Mouse (Mus musculus) brain, embryonic 14.5 days (tissue): ENCODE measurements around the gene Plch1. TPM values are rescaled to one million over a fixed set of nuclear protein-coding genes. Genes with fewer than 3 reads are reported as not detected.

ENCODE experiments used
- DNase-seq: peaks from one replicate; pipeline ENCODE4 v3.0.0-alpha.2; 2011; ENCODE audit warnings: low read depth
- CTCF ChIP-seq: fragments of 200-500 bp; IDR thresholded peaks from 2 replicates; pipeline ENCODE4 v1.5.1; 2012; ENCODE audit warnings: inconsistent platforms, mild to moderate bottlenecking, moderate library complexity, borderline replicate concordance; ENCODE audit not compliant: insufficient read depth, insufficient read length; ENCODE audit errors: extremely low read depth
- POLR2A ChIP-seq: fragments of 200-500 bp; IDR thresholded peaks from 2 replicates; pipeline ENCODE4 v1.6.1; 2012; ENCODE audit warnings: mild to moderate bottlenecking, inconsistent platforms, borderline replicate concordance; ENCODE audit not compliant: poor library complexity, insufficient read depth, insufficient read length, severe bottlenecking; ENCODE audit errors: extremely low read depth
- polyA plus RNA-seq: library from polyadenylated mRNA; depleted of rRNA; stranded (reverse); fragments of >200 nt; gene quantifications from 2 replicates; pipeline ENCODE4 v1.2.3, GENCODE M21; 2012; rRNA removed

The Plch1 gene
- 17.2 and 20.9 TPM in 2 replicates for polyA plus RNA-seq

DNA sequence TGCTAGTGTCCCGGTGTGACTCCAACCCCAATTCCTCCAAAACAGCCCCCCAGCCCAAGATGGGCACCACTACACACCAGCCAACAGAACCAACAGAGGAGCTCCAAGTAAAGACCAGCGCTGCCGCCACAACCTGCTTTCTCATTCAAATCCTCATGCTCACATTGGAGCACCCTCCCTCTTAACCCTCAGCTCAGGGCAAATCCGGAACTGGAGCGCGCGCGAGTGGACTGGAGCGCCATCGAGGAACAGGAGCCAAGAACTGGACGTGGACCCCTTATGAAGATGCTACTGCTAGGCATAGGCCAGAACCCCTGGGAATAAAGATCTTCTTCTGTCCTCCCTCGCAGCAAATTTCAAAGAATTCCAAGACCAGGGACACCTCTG is at the start of gene Plch1:
Gene Plch1, minus strand, starts transcription at position 164 of the 387 bp plus-strand sequence.
- TF ChIP-seq POLR2A (peak; percentile 15; the same call in 1 of the 2 replicates), CTCF (no peak)
- DNase-seq: peak; percentile 95

DNA sequence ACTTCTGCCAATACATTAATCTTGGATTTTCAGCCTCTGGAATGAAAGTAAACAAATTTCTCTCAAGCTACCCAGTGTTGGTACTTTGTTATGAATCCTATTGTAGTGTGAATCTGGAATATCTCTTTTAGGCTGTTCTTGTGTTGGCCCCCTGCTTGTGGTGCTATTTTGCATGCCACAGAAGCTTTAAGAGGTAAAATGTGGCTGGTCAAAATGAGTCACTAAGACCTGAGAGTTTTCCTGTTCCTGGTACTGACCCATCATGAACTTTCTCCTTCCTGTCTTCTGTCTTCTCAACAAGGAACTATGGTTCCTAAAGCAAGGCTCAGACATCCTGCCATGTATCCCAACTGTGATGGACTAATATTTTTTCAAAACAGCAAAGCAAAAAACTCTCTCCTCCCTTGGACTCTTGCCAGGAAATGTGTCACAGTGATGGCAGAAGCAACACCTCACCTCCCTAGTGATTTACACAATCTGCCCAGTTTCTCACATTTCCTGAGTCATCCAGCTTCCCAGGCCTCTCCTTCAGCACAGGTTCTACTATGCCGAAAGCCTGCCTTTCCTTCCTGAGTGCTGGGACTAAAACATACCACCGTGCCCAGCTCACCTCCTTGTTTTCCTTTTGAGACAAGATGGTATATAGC is 42.1 kb upstream of the Plch1 start:
- TF ChIP-seq CTCF (no peak), POLR2A (no peak)
- peak; percentile 66 for DNase-seq

DNA sequence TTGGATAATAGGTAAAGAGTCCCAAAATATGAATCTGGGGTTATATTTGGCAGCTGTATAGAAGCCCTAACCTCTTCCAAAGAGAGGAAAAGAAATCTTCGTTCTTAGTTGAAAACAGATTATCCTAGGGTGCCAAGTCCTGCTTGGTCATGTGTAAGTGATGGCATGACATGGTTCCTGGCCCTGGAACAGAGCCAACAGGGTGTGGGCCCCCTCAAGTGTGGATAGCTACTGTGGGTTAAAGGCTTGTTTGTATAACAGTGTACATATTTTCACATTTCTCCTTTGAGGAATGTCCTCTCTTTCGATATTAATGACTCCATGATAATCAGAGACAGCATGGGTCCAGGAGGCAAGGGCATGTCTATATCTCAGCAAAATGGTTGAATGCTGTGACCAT is 39.7 kb upstream of the Plch1 start:
- no peak for TF ChIP-seq CTCF
- TF ChIP-seq POLR2A: no peak
- no peak for DNase-seq

DNA sequence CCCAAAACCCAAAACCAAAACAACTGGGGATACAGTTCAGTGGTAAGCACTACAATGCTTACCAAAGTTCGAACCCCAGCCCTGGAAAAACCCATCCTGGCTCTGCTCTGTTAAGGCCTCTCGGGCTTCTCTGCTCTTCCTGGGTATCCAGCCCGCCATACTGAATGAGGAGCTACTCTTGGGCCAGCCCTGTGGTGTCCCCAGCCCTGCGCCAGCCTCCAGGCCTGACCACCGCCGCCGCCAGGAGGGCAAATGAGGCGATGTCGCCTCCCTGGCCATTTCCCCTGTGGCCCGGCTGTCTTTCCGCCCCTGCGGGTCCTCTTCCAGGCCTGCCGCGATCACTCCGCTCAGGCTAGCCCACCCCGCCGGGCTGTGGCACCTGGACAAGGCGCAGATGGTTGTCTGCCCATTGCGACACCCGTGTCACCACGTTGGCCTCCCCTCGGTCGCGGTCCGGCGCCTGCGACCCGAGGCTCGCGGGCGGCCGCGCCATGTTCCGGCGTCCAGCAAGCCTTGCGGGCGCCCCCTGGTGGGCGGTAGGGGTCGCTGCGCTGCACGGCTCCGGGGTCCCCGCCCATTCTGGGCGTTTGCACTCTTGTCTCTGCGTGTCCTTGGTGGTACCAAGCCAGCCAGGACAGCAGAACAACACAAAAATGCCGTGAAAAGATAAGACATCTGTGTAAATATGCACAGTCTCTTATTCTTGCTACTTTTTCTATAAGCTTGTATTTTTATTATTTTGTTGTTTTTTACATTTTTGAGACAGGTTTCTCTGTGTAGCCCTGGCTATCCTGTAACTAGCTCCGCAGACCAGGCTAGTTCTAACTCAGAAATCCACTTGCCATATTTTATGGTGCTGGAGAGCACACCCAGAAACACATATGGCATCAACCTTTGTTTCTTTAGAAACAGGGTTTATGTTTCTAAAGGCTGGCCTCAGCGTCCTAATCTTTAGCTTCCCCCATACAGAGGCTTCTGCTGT is 29.9 kb upstream of the Plch1 start, which contains the start of gene E130311K13Rik:
Gene E130311K13Rik, minus strand, starts transcription at position 595 of the 982 bp plus-strand sequence.
- peak; percentile 91 for DNase-seq
- TF ChIP-seq CTCF: peak; percentile 91
- peak; percentile 78 for TF ChIP-seq POLR2A

DNA sequence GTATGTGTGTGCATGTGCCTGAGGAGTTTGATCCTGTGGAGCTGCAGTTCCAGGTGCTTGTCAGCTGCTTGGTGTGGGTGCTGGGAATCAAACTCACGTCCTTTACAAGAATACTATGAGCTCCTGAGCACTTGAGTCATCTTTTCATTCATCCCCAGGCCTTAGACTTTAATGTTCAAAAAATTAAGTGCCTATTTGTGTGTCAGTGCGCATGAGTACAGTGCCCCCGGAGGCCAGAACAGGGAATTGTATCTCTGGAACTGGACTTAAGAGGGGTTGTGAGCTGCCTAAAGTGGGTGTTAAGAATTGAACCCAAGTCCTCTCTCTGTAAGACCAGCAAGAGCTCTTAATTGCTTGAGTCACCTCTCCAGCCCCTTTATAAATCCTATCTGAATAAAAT is 20.4 kb upstream of the Plch1 start:
- peak; percentile 60 for DNase-seq
- peak; percentile 53; the same call in 1 of the 2 replicates for TF ChIP-seq CTCF
- TF ChIP-seq POLR2A: no peak

DNA sequence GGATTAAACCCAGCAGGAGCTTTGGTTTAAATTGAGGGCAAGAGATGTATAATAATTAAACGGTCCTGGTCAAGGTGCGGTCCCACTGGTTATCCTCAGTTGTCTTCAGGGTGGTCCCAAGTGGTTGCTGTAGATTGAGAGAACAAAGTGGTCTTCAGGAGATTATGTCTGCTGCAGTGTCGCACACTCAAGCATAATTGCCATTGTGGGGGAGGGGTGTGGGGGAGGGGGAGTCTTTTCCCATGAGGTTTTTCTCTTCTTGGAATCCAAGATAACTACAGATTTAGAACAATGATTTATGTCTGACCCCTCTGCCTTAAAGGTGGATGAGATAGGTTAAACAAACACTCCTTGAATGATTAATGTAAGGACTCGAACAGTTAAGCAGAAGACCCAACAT is 11.0 kb upstream of the Plch1 start:
- no peak for DNase-seq
- TF ChIP-seq POLR2A (no peak), CTCF (no peak)

DNA sequence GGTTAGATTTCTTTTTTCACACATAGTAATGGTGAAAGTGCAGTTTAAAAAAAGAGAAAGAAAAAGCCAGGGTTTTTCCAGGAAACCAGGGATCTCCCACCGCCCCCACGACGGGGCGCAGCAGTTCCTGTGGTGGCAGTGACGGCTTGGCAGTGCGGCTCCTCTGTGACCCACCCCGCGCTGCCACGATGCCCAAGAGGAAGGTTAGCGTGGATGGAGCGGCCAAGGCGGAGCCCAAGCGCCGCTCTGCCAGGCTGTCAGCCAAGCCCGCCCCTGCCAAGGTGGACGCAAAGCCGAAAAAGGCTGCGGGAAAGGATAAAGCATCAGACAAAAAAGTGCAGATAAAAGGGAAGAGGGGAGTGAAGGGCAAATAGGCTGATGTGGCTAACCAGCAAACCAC is 6.0 kb upstream of the Plch1 start:
- DNase-seq: peak; percentile 53
- no peak for TF ChIP-seq CTCF
- no peak for TF ChIP-seq POLR2A

DNA sequence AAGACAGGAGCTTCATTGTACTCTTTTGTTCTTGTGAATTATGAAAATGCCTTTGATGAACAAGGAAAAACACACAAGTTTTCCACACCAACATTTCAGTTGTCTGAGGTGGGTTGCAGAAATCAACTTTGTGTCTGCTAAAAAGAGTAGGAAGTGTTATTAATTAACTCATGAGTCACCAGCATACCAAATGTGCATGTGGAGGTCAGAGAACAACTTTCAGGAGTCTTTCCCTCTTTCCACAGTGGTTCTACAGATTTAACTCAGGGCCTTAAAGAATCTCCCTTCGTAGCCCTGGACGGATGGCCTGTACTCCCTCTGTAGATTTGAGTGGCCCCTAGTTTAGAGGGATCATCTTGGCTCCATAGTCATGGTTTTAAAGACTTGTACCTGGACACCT is 4.9 kb upstream of the Plch1 start:
- no peak for TF ChIP-seq POLR2A
- no peak for TF ChIP-seq CTCF
- DNase-seq: no peak

DNA sequence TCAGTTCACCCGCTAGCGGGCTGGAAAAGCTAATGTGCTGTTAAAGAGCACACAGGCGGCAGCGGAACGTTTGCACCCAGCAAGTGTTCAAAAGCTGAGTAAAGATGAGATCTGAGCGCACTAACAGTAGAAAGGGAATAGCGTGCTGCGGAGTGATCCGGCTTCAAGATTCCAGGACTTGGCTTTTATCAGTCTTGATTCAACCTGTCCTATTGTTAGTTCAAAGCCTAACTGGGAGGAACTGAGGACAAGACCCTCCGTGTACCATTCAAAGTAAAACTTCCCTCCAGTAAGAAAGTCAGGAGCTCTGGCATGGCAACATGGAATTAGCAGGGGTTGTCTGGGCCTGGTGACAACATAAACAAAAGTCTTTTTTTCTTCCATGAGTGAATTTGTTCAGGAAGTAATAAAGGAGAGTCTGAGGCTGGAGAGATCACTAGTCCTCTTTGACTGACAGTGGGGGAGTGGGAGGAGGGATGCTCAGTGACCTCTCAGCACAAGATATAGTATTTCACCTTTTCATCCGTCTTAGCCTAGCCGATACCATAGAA is 824 bp upstream of the Plch1 start:
- no peak for TF ChIP-seq CTCF
- peak; percentile 87 for DNase-seq

DNA sequence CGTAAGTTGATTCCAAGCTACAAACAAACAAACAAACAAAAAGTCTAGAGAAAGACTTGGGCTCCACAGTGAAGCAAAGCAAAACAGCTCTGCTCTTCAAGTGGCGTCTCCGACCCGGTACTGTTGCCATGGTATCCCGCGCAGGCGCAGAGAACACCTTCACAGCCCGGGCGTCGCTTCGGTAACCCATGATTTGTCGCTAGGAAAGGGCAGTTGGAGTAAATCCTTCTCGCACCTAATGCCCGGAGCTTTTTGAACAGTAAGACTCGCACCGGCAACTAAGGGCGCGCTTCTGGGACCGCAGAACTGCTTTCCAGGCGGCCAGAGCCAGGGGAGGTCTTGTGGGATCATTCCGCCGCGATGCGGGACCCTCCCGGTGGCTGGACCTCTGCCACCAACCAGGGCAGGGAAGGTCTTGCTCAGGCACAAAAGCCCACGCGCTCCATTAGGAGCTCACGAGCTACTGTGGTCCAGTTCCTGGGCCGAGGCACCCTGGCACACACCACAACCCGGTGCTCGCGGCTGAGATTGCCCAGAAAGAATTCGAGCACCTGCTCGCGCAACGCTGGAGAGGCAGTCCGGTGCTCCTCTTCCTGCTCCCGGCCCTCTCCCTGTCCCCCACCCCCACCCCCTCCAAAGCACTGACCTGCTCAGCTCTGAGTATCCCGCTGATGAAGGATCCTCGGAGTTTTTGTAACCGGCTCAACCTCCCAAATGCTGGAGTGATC is 527 bp downstream of the Plch1 start:
- TF ChIP-seq POLR2A (no peak), CTCF (no peak)
- DNase-seq: peak; percentile 97

DNA sequence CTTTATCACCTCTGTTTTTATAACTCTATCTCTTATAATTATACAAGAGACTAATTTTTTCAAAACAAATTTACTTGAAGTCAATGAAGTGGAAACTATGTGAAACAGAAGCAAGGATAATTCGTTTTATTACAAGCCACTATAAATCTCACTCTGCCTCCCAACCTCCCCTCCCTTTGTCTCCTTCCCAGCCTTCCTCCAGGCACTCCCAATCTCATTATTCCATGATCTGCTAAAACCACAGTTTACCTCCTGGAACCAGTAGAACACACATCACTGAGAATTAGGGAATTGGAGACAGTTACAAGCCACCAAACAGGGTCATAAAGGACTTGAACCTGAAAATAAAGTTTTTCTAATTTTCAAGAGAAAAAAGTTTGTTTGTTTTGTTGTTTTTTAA is 2.1 kb downstream of the Plch1 start:
- TF ChIP-seq POLR2A: no peak
- TF ChIP-seq CTCF: no peak

DNA sequence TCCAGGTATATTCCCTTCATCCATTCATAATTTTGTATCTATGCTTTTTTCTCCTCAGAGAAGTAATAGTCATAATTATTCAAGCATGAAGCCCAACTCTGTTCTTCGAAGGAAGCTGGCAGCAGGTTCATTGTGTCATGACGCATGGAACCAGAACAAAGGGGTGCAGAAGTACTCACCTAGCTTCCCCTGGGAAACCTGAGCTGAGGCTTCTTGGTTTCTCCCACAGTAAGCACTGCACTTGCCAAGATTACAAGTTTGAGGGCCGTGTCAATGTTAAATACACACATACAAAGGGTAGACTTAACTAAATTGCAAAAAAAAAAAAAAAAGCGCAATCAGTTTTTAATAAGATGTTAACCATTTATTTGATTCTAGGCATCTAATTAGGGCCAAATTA is 3.0 kb downstream of the Plch1 start:
- TF ChIP-seq CTCF (no peak), POLR2A (no peak)
- peak; percentile 32 for DNase-seq

More for the DNA sequence above, 2.1 kb downstream of the Plch1 start:
- DNase-seq: peak; percentile 51
